In the genomic region with DNA sequence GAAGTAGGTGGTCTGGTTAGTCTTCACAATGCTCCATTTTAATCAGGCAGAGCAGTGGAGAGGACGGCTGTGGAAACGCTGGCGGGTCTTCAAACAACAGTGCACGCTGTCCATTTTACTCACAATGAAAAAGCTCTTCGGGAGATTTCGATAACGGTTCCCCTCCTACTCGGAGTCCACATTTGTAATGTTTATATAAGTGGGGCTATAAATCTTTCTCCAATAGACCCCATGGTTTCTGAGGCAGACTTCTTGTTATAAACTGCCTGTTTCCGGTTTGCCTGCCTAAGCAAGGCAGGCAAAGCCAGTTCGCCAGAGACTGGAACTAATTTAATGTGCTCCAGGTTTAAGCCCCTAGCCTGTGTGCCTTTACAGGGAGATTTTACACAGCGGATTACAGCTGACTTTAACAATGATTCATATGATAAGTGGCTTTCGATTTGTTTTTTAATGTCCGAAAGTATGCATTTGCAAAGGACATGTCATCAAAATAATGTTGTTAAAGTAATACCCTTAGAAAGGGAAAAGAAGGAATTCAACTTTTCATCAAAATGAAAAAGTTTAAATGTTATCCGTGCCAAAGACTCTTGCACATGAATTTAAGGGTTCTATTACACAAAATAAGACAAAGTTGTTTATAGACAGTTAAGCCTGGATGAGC, we compare ENCODE assay signal across 9 mouse cellular contexts.
DNase-seq lines count a peak whose midpoint lies in the region; ATAC-seq and TF ChIP-seq lines count a peak whose summit lies in the region.
"Had no signal": no experiment of that assay in that cellular context is flagged by ENCODE, and none has a peak within 500 bp of the region (broad histone marks: within the 10 kb centered on the region; RNA-seq: fewer than 3 reads in every experiment).

No protein-coding gene starts in this region.

- H3K9ac ChIP-seq in kidney, postnatal 0 days (ENCODE audit: low read depth, low read length), result peak overlapping the region; percentile 4; the same call in 1 of the 2 replicates
- H3K9ac ChIP-seq in intestine, embryonic 16.5 days (ENCODE audit: low read depth, low read length), result no peak overlapping the region
- no peak overlapping the region for H3K9ac ChIP-seq in neural tube, embryonic 14.5 days (replicated peaks; ENCODE audit: low read depth, low read length)
- H3K9ac ChIP-seq: liver, embryonic 14.5 days had no signal

- H3K36me3 ChIP-seq in kidney, postnatal 0 days (ENCODE audit: insufficient read depth, low read length), result no peaks in the 10 kb centered on the region
- no peaks in the 10 kb centered on the region for H3K36me3 ChIP-seq in intestine, embryonic 16.5 days (ENCODE audit: control insufficient read depth, insufficient read depth, low read length)
- H3K36me3 ChIP-seq in neural tube, embryonic 14.5 days (ENCODE audit: control insufficient read depth, insufficient read depth, low read length), result no peaks in the 10 kb centered on the region

- no peaks in the 10 kb centered on the region for H3K27me3 ChIP-seq in kidney, postnatal 0 days (ENCODE audit: insufficient read depth, low read length)
- no peaks in the 10 kb centered on the region for H3K27me3 ChIP-seq in intestine, embryonic 16.5 days (replicated peaks; ENCODE audit: control insufficient read depth, insufficient read depth, low read length)
- H3K27me3 ChIP-seq in neural tube, embryonic 14.5 days (ENCODE audit: control insufficient read depth, insufficient read depth, low read length), result no peaks in the 10 kb centered on the region

- H3K27ac ChIP-seq in kidney, postnatal 0 days, result peak overlapping the region; percentile 51; the same call in 1 of the 2 replicates
- 0 out of 2 replicates have a peak overlapping the region, but pooled peaks have one; percentile 11 for H3K27ac ChIP-seq in intestine, embryonic 16.5 days (ENCODE audit: low read length)
- no peak overlapping the region for H3K27ac ChIP-seq in neural tube, embryonic 14.5 days (ENCODE audit: low read depth, low read length)
- H3K27ac ChIP-seq: liver, embryonic 14.5 days had no signal

- no peaks in the 10 kb centered on the region for H3K4me1 ChIP-seq in kidney, postnatal 0 days (replicated peaks; ENCODE audit: insufficient read depth, low read length)
- no peaks in the 10 kb centered on the region for H3K4me1 ChIP-seq in intestine, embryonic 16.5 days (ENCODE audit: control insufficient read depth, insufficient read depth, low read length)
- H3K4me1 ChIP-seq in neural tube, embryonic 14.5 days (ENCODE audit: control insufficient read depth, insufficient read depth, low read length), result 0 out of 2 replicates have a peak, but pooled peaks cover 4% of the 10 kb centered on the region

- no peak for ATAC-seq in kidney, postnatal 0 days (replicated peaks; ENCODE audit: low FRiP score, low read depth)
- peak; percentile 11; the same call in 1 of the 2 replicates for ATAC-seq in intestine, embryonic 16.5 days
- peak; percentile 63; the same call in 1 of the 2 replicates for ATAC-seq in neural tube, embryonic 14.5 days (ENCODE audit: low read depth)

- H3K9me3 ChIP-seq in kidney, postnatal 0 days (replicated peaks; ENCODE audit: low read length), result no peaks in the 10 kb centered on the region
- H3K9me3 ChIP-seq in intestine, embryonic 16.5 days (ENCODE audit: control insufficient read depth, low read length), result no peaks in the 10 kb centered on the region
- no peaks in the 10 kb centered on the region for H3K9me3 ChIP-seq in neural tube, embryonic 14.5 days (ENCODE audit: control insufficient read depth, low read length)

- H3K4me2 ChIP-seq in kidney, postnatal 0 days (ENCODE audit: low read length), result peak overlapping the region; percentile 31
- peak overlapping the region; percentile 28 for H3K4me2 ChIP-seq in intestine, embryonic 16.5 days (ENCODE audit: low read depth, low read length)
- H3K4me2 ChIP-seq in neural tube, embryonic 14.5 days (ENCODE audit: low read depth, low read length), result peak overlapping the region; percentile 29; the same call in 1 of the 2 replicates

- intact Hi-C loops in left cerebral cortex, postnatal 10 days (cut with DNase I), result loop anchor here (5.0 to 10.0 kb wide), 2 partner anchors 118 to 724 kb away; no protein-coding TSS in a partner anchor

- 12% methylated on average over 14 of the region's 14 CpGs for WGBS in kidney, postnatal 0 days
- WGBS in intestine, embryonic 16.5 days, result 15% methylated on average over 14 of the region's 14 CpGs
- 12% methylated on average over 14 of the region's 14 CpGs for WGBS in neural tube, embryonic 14.5 days

- H3K4me3 ChIP-seq in kidney, postnatal 0 days (replicated peaks; ENCODE audit: low read depth, low read length), result 0 out of 2 replicates have a peak overlapping the region, but pooled peaks have one; percentile 4
- peak overlapping the region; percentile 16; the same call in 1 of the 2 replicates for H3K4me3 ChIP-seq in intestine, embryonic 16.5 days (ENCODE audit: low read length)
- no peak overlapping the region for H3K4me3 ChIP-seq in neural tube, embryonic 14.5 days (ENCODE audit: low read depth, low read length)

- peak; percentile 86 for DNase-seq in kidney, postnatal 0 days (ENCODE audit: low spot score)
- DNase-seq in kidney, adult 18-20 months, result no peak
- DNase-seq in fibroblast of lung, adult 2 months (ENCODE audit: low read depth), result peak; percentile 11
- DNase-seq in left cerebral cortex, postnatal 10 days (ENCODE audit: extremely low spot score in 1 of 2, low spot score in 2 of 2), result no peak
- no peak for DNase-seq in adrenal gland, adult 2 months
- DNase-seq in urinary bladder, postnatal 25 days (ENCODE audit: low spot score), result no peak

- TF ChIP-seq CTCF in kidney, postnatal 0 days (IDR thresholded peaks at IDR 0.05; ENCODE audit: low read depth), result no peak

Comparison
In these comparisons a context has a peak if more than half of its experiments do, and no peak if none do; other contexts are left out.
1. DNase-seq: peak in kidney, postnatal 0 days (single experiment) and fibroblast of lung, adult 2 months (single experiment); none in kidney, adult 18-20 months (single experiment), left cerebral cortex, postnatal 10 days (0 of 2), adrenal gland, adult 2 months (single experiment) and urinary bladder, postnatal 25 days (single experiment).
2. Peak in every context shown above with its lines, with median percentiles within 50 percentile points of each other: H3K4me2 ChIP-seq.